Mouse (Mus musculus): ENCODE results near the gene Zfp941. TPM values are rescaled to one million over a fixed set of nuclear protein-coding genes. Genes with fewer than 3 reads are reported as not detected.

Gene Zfp941
- total and polyA plus RNA-seq, 2 experiments from 2014 or later = 19.3 to 20.2 TPM

DNA sequence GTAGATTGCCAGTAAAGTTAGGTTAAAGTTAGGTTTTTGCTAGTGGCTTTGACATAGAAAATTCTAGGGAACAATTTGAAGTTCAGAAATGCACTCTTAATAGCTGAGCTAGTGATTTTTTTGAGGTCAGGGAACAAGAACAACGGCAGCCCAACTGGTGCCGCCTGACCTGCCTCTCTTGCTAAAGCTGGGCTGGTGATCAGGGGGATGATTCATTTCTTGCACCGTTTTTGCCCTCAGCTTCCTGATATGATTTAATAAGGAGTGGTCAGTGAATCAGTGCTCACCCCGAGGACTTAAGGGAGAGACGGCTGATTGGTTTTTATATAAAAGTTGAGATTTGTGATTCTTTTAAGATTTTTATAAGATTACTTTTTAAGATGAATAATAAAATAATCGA is 9.5 kb upstream of the Zfp941 start:
- Histone ChIP-seq H3K36me3 (ENCODE audit: insufficient read depth, low read length) (no peaks in the 10 kb centered on the region), H3K27me3 (ENCODE audit: insufficient read depth, low read length) (no peaks in the 10 kb centered on the region), H3K4me2 (ENCODE audit: low read depth, low read length) (no peak overlapping the region), H3K4me3 (ENCODE audit: low read length) (no peak overlapping the region), H3K27ac (no peak overlapping the region), H3K9me3 (ENCODE audit: low read length) (no peaks in the 10 kb centered on the region), H3K9ac (replicated peaks; ENCODE audit: low read length) (no peak overlapping the region), H3K4me1 (ENCODE audit: insufficient read depth, low read length) (no peaks in the 10 kb centered on the region)
- no peak for TF ChIP-seq CTCF (IDR thresholded peaks at IDR 0.05; ENCODE audit: low read depth)
- no peak for ATAC-seq
- WGBS = 61% methylated on average over 6 of the region's 6 CpGs
- no peak for DNase-seq (ENCODE audit: low spot score)

DNA sequence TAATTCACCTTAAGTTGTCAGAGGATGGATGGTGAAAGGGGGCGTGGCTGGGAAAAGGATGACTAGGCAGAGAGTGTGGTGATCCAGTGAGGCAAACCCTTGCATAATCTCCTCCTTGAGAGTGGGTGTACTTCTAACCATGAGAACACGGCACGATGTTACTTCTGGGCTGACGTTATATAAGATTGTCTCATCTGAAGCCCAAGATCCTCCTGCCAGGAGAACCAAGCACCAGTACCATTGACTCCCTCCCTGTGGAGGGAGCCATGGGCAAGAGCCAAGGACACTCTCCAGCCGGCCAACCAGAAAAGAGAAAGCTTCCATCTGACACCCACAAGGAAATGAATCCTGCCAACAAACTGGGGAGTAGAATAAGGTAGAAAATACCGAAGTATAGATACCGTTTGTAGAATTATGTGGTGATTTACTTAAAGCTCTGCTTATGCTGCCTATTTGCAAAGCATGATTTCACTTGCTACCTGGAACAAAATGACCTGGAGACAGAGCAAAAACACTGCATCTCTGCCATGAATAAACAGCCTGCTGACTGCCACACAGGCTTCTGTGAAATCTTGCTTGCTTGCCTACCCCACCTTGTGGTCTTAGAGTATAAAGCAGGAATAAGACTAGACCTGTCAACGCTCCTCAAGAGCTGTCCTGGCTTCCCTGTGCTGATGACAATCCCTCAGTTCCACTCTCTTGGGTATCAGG is 6.3 kb upstream of the Zfp941 start:
- peak; percentile 87 for TF ChIP-seq CTCF (IDR thresholded peaks at IDR 0.05; ENCODE audit: low read depth)
- peak; percentile 79 for DNase-seq (ENCODE audit: low spot score)
- no peaks in the 10 kb centered on the region for H3K36me3 ChIP-seq (ENCODE audit: insufficient read depth, low read length)
- no peak overlapping the region; the same call in 1 of the 2 replicates for H3K27ac ChIP-seq
- H3K9me3 ChIP-seq (ENCODE audit: low read length) = no peaks in the 10 kb centered on the region
- no peak overlapping the region for H3K9ac ChIP-seq (replicated peaks; ENCODE audit: low read length)
- H3K27me3 ChIP-seq (ENCODE audit: insufficient read depth, low read length) = no peaks in the 10 kb centered on the region
- peak; percentile 87 for ATAC-seq
- no peak overlapping the region for H3K4me2 ChIP-seq (ENCODE audit: low read depth, low read length)
- H3K4me3 ChIP-seq (ENCODE audit: low read length) = no peak overlapping the region
- no peaks in the 10 kb centered on the region for H3K4me1 ChIP-seq (ENCODE audit: insufficient read depth, low read length)
- WGBS = 35% methylated on average over 8 of the region's 8 CpGs

DNA sequence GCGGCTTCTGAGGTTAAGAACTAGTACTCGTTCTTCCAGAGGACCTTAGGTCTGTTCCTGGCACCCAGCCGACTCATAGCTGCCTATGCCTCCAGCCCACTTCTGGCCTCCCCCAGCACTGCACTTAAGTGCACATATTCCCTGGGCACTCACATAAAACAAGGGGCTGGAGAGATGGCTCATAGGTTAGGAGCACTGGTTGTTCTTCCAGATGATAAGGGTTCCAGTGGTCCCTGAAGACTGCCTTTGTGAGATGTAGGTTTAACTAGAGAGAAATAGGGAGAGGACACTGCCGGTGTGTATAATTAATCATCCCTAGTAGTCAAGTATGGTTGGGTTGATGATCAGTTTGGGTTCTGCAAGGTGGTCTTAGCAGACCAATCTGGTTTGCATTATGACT is 753 bp upstream of the Zfp941 start:
- no peak overlapping the region for H3K4me3 ChIP-seq (ENCODE audit: low read length)
- 90% methylated on average over 4 of the region's 4 CpGs for WGBS

DNA sequence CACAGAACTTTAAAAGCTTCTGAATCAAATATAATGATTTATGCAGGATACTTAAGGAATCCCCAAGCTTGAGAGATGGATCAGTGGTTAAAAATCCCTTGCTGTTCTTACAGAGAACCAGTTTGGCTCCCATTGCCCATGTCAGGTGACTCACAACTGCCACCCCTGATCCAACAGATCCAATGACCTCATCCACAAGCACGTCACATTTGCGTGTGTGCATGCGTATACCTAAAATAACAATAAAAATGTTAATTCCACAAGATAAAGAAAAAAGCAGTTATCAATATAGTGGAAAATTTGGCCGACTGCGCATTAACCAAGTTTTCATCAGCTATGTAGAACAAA is 699 bp downstream of the Zfp941 start:
- peak overlapping the region; percentile 59 for H3K4me3 ChIP-seq (ENCODE audit: low read length)
- no peak for TF ChIP-seq CTCF (IDR thresholded peaks at IDR 0.05; ENCODE audit: low read depth)
- no peaks in the 10 kb centered on the region for H3K36me3 ChIP-seq (ENCODE audit: insufficient read depth, low read length)

More for the DNA sequence above, 753 bp upstream of the Zfp941 start:
- DNase-seq (ENCODE audit: low spot score) = no peak
- no peaks in the 10 kb centered on the region for H3K9me3 ChIP-seq (ENCODE audit: low read length)
- H3K27ac ChIP-seq = no peak overlapping the region
- no peak overlapping the region for H3K4me2 ChIP-seq (ENCODE audit: low read depth, low read length)
- no peaks in the 10 kb centered on the region for H3K27me3 ChIP-seq (ENCODE audit: insufficient read depth, low read length)
- no peak for TF ChIP-seq CTCF (IDR thresholded peaks at IDR 0.05; ENCODE audit: low read depth)
- ATAC-seq = no peak
- no peaks in the 10 kb centered on the region for H3K36me3 ChIP-seq (ENCODE audit: insufficient read depth, low read length)
- H3K9ac ChIP-seq (replicated peaks; ENCODE audit: low read length) = no peak overlapping the region
- peaks cover 5% of the 10 kb centered on the region; the same call in 1 of the 2 replicates for H3K4me1 ChIP-seq (ENCODE audit: insufficient read depth, low read length)

DNA sequence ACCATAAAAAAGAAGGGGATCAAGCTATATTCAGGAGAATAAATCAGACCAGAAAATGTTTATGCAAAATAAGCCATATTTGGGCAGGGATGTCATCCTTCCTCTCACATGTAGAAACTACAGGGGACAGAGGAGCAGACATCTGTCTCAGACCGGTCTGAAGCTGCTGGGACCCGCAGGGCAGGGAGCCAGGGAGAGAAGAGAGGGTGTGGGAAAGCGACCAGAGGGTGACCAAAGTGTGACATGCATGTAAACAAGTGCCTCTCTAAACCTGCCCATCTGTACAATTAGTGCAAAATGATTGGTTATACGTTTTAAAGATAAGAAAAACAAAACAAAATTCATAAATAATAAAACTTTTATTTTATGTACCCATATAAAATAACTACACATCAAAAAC is 1.8 kb downstream of the Zfp941 start:
- WGBS = 37% methylated on average over 4 of the region's 4 CpGs
- H3K27me3 ChIP-seq (ENCODE audit: insufficient read depth, low read length) = no peaks in the 10 kb centered on the region
- H3K4me2 ChIP-seq (ENCODE audit: low read depth, low read length) = peak overlapping the region; percentile 67
- H3K9me3 ChIP-seq (ENCODE audit: low read length) = no peaks in the 10 kb centered on the region
- H3K27ac ChIP-seq = no peak overlapping the region
- no peak for TF ChIP-seq CTCF (IDR thresholded peaks at IDR 0.05; ENCODE audit: low read depth)
- H3K36me3 ChIP-seq (ENCODE audit: insufficient read depth, low read length) = no peaks in the 10 kb centered on the region
- 0 out of 2 replicates have a peak overlapping the region, but pooled peaks have one; percentile 4 for H3K4me3 ChIP-seq (ENCODE audit: low read length)
- DNase-seq (ENCODE audit: low spot score) (peak; percentile 68), ATAC-seq (peak; percentile 57; the same call in 1 of the 2 replicates)
- peaks cover 5% of the 10 kb centered on the region; the same call in 1 of the 2 replicates for H3K4me1 ChIP-seq (ENCODE audit: insufficient read depth, low read length)
- no peak overlapping the region for H3K9ac ChIP-seq (replicated peaks; ENCODE audit: low read length)

More for the DNA sequence above, 699 bp downstream of the Zfp941 start:
- 45% methylated on average over 5 of the region's 5 CpGs for WGBS
- peak overlapping the region; percentile 95 for H3K27ac ChIP-seq
- ATAC-seq = peak; percentile 49
- H3K9me3 ChIP-seq (ENCODE audit: low read length) = no peaks in the 10 kb centered on the region
- no peak for DNase-seq (ENCODE audit: low spot score)
- H3K4me2 ChIP-seq (ENCODE audit: low read depth, low read length) = peak overlapping the region; percentile 67
- peak overlapping the region; percentile 76; the same call in 1 of the 2 replicates for H3K9ac ChIP-seq (replicated peaks; ENCODE audit: low read length)
- peaks cover 5% of the 10 kb centered on the region; the same call in 1 of the 2 replicates for H3K4me1 ChIP-seq (ENCODE audit: insufficient read depth, low read length)
- no peaks in the 10 kb centered on the region for H3K27me3 ChIP-seq (ENCODE audit: insufficient read depth, low read length)

DNA sequence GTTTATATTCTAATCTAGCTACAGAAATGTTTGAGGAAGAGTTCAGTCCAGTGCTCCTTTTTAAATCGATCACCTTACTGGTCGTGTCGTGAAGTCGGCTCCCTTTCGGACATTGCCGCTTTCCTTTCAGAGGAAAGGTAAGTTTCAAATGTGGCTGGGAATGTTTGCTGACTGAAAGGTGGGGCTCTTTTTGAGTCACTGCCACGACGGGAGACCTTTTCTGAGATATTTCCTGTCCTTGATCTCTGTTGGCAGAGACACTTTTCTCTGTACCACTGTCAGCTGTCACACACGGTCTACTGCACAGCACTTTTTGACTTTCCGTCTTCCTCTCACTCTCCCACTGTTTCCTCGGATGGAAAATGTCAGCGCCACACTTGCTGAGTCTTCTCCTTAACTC is 9.1 kb downstream of the Zfp941 start:
- peaks cover 7% of the 10 kb centered on the region; the same call in 1 of the 2 replicates for H3K36me3 ChIP-seq (ENCODE audit: insufficient read depth, low read length)
- 85% methylated on average over 12 of the region's 12 CpGs for WGBS
- H3K4me3 ChIP-seq (ENCODE audit: low read length) = no peak overlapping the region
- H3K4me2 ChIP-seq (ENCODE audit: low read depth, low read length) = no peak overlapping the region
- no peak overlapping the region for H3K9ac ChIP-seq (replicated peaks; ENCODE audit: low read length)
- no peak for DNase-seq (ENCODE audit: low spot score)
- H3K9me3 ChIP-seq (ENCODE audit: low read length) = no peaks in the 10 kb centered on the region
- H3K4me1 ChIP-seq (ENCODE audit: insufficient read depth, low read length) = no peaks in the 10 kb centered on the region
- no peak for TF ChIP-seq CTCF (IDR thresholded peaks at IDR 0.05; ENCODE audit: low read depth)
- H3K27me3 ChIP-seq (ENCODE audit: insufficient read depth, low read length) = no peaks in the 10 kb centered on the region
- ATAC-seq = no peak
- H3K27ac ChIP-seq = no peak overlapping the region

DNA sequence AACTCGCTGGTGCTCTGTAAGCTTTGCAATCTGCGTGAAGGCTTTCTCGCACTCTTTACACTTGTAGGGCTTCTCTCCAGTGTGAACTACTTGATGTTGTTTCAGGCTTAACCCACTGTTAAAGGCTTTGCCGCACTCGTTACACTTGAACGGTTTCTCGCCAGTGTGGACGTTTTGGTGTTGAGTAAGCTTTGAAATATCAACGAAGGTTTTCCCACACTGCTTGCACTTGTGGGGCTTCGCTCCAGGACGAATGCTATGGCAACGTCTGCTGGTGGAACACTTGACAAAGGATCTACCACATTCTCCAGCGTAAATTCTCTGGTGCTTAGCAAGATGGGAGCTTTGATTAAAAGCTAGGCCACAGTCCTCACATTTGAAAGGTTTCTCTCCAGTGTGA is 10.3 kb downstream of the Zfp941 start:
- DNase-seq (ENCODE audit: low spot score) = peak; percentile 74
- peak overlapping the region; percentile 65 for H3K27ac ChIP-seq

More for the DNA sequence above, 10.3 kb downstream of the Zfp941 start:
- ATAC-seq = peak; percentile 88
- no peak for TF ChIP-seq CTCF (IDR thresholded peaks at IDR 0.05; ENCODE audit: low read depth)
- Histone ChIP-seq H3K9me3 (ENCODE audit: low read length) (no peaks in the 10 kb centered on the region), H3K9ac (replicated peaks; ENCODE audit: low read length) (no peak overlapping the region), H3K4me1 (ENCODE audit: insufficient read depth, low read length) (no peaks in the 10 kb centered on the region), H3K4me2 (ENCODE audit: low read depth, low read length) (no peak overlapping the region), H3K36me3 (ENCODE audit: insufficient read depth, low read length) (peaks cover 7% of the 10 kb centered on the region; the same call in 1 of the 2 replicates), H3K27me3 (ENCODE audit: insufficient read depth, low read length) (no peaks in the 10 kb centered on the region), H3K4me3 (ENCODE audit: low read length) (no peak overlapping the region)
- WGBS = 67% methylated on average over 13 of the region's 13 CpGs
